Mouse (Mus musculus) liver, embryonic 16.5 days (tissue): ENCODE measurements around the gene 0610010K14Rik. TPM values are rescaled to one million over a fixed set of nuclear protein-coding genes. Genes with fewer than 3 reads are reported as not detected.

Source experiments
- ATAC-seq: fragments of 200-750 bp; cut with Nextera tagmentation; 2 replicates; pipeline ENCODE4 v1.8.0; 2017; ENCODE audit warnings: low read depth, mild to moderate bottlenecking, moderate number of reproducible peaks, moderate library complexity
- H3K27ac ChIP-seq: fragments of 300-500 bp; sonication (generic); 2 replicates; pipeline ENCODE4 v1.5.1; 2014; ENCODE audit warnings: mild to moderate bottlenecking, low read length
- H3K27me3 ChIP-seq: fragments of 300-500 bp; sonication (generic); 2 replicates; pipeline ENCODE4 v1.6.1; 2014; ENCODE audit warnings: low read depth, low read length, mixed read lengths; ENCODE audit not compliant: control insufficient read depth, insufficient read depth
- H3K36me3 ChIP-seq: fragments of 300-500 bp; sonication (generic); 2 replicates; pipeline ENCODE4 v1.6.1; 2014; ENCODE audit warnings: mild to moderate bottlenecking; ENCODE audit not compliant: control insufficient read depth, insufficient read depth
- H3K4me1 ChIP-seq: fragments of 300-500 bp; sonication (generic); 2 replicates; pipeline ENCODE4 v1.6.1; 2014; ENCODE audit warnings: low read depth, low read length, mixed read lengths; ENCODE audit not compliant: control insufficient read depth
- H3K4me2 ChIP-seq: fragments of 300-500 bp; sonication (generic); 2 replicates; pipeline ENCODE4 v1.6.1; 2014; ENCODE audit warnings: low read depth, low read length, mixed read lengths
- H3K4me3 ChIP-seq: fragments of 300-500 bp; sonication (generic); 2 replicates; pipeline ENCODE4 v1.5.1; 2014; ENCODE audit warnings: low read depth, mild to moderate bottlenecking, low read length
- H3K9ac ChIP-seq: fragments of 300-500 bp; sonication (generic); 2 replicates; pipeline ENCODE4 v1.6.1; 2014; ENCODE audit warnings: low read depth, low read length
- H3K9me3 ChIP-seq: fragments of 300-500 bp; sonication (generic); replicated peaks from 2 replicates; pipeline ENCODE4 v1.6.1; 2016; ENCODE audit warnings: low read length; ENCODE audit not compliant: control insufficient read depth
- WGBS: fragments of 180-500 bp; shearing (Covaris S2); extraction: QIAGEN DNeasy Blood & Tissue Kit; methylation state at CpG from one replicate; pipeline ENCODE4 v1.1.7; 2014; ENCODE audit not compliant: insufficient replicate concordance; 5-methylcytosine and 5-hydroxymethylcytosine counted together
- polyA plus RNA-seq: library from polyadenylated mRNA; unstranded; fragments of >200 nt; fragmentation: Nextera tagmentation; extraction: Ambion mirVana; gene quantifications from 2 replicates; pipeline ENCODE4 v1.2.1, GENCODE M21; 2015

0610010K14Rik gene
- polyA plus RNA-seq, 1 experiment from 2014 or later, result 54.5 TPM

DNA sequence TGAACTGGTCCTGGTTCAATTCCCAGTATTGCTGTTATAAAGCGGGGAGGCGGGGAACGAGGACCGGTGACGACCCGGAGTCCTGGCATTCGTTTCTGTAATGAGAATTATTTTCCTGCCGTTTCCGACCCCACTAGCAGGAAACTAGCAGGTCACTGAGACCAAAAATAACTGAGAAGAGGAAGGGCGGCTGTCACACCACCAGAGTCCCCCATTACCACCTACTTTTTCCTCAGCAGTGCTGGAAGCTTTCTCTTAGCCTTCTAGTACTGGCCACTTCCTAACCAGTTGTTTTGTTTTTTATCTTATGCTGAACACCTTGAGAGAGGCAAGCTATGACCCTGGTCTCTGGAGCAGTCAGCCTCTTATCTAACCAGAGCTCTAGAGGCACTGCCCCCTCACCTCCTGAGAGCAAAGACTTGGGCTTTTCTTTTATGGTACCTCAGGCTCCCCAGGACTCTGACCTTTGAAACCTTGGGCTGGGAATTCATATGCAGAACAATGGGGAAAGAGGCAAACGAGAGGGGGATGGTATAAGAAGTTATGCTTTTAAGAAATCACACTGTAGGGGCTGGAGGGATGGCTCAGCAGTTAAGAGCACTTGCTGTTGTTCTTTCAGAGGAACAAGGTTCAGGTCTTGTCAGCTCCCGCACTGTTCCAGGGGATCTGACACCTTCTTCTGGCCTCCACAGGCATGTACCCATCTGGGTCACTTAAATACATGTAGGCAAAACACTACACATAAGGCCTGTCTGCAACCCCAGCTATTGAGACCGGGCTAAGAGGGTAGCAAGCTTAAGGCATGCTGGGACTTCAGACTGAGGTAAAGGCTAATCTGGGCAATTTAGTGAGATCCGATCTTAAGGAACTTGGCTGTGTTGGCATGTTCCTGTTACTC, 15.9 kb downstream of the 0610010K14Rik start:
- H3K4me3 ChIP-seq, result peak overlapping the region; percentile 75
- WGBS, result 4% methylated on average over 14 of the region's 14 CpGs
- no peaks in the 10 kb centered on the region for H3K9me3 ChIP-seq
- peak overlapping the region; percentile 99 for H3K4me2 ChIP-seq
- H3K4me1 ChIP-seq, result peaks cover 39% of the 10 kb centered on the region
- H3K27ac ChIP-seq, result peak overlapping the region; percentile 98
- ATAC-seq, result peak; percentile 84
- H3K27me3 ChIP-seq, result peaks cover 8% of the 10 kb centered on the region
- no peaks in the 10 kb centered on the region for H3K36me3 ChIP-seq
- peak overlapping the region; percentile 82 for H3K9ac ChIP-seq

DNA sequence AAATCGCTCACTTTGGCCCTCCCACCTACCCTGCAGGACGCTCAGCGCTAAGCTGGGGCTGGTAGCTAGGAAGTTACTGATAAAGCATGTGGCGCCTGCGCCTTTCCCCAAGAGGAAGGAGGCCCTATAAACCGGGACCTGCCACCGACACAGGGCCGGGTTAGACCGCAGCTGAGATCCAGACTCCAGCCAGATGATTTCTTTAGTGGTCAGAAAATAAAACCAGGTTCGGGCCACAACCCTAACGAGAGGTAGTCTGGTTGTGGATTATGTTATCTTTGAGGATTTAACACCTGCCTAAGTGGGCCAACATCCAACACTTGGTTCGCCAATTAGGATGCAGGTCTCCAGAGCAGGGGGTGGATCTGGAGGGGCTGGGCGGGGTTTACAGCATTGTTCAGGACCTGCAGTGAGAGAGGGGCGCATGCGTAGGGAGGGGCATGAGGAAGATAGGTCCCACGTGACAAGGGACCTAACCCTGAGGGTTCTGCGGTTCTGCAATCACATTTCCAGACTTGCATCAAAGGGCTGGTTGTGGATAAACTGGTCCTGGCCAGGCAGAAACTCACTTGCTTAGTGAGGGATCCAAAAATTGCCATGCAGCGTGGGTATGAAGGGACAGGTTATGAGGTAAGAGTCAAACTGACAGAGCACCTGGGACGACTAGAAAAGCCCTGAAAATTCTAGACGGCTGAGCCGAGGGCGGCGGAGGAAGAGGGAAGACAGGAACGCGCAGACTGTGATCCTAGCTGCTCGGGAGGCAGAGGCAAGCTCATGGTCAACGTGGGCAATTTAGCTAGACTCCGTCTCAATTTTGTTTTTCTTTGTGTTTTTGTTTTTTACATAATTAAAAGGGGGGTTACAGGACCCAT, 16.7 kb downstream of the 0610010K14Rik start, which contains the start of gene Slc16a13:
Gene Slc16a13, minus strand, starts transcription at position 334 of the 872 bp plus-strand sequence.
- ATAC-seq, result peak; percentile 85
- Histone ChIP-seq H3K9ac (peak within 1 kb of the TSS; percentile 82), H3K36me3 (no peaks in the 10 kb centered on the region), H3K4me3 (peak within 1 kb of the TSS; percentile 75), H3K4me2 (peak within 1 kb of the TSS; percentile 99), H3K9me3 (no peaks in the 10 kb centered on the region), H3K27me3 (peaks cover 3% of the 10 kb centered on the region), H3K4me1 (peaks cover 30% of the 10 kb centered on the region), H3K27ac (peak within 1 kb of the TSS; percentile 98)
- under 1% methylated on average over 28 of the region's 28 CpGs for WGBS

DNA sequence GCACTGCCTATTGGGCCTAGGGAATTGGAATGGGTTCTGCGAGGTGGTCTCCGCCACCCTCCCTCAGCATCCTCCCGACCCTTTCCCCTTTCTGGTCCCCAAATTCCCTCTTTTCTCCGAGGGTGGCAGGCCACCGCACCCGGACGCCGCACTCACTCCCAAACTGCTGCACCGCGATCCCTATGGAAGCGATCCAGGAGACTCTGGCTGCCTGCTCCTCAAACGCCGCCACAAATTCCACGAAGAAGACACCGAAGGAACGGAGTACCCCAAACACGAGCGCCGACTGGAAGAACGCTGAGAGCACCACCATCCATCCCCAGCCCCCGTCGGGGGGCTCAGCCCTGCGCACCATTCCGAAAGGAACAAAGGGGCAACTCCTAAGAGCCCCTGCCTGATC, 17.4 kb downstream of the 0610010K14Rik start:
- Histone ChIP-seq H3K4me1 (peaks cover 30% of the 10 kb centered on the region), H3K36me3 (no peaks in the 10 kb centered on the region), H3K4me3 (peak overlapping the region; percentile 75), H3K27me3 (peaks cover 10% of the 10 kb centered on the region), H3K9me3 (no peaks in the 10 kb centered on the region), H3K27ac (peak overlapping the region; percentile 98), H3K4me2 (peak overlapping the region; percentile 99), H3K9ac (peak overlapping the region; percentile 82)
- 3% methylated on average over 24 of the region's 24 CpGs for WGBS
- no peak for ATAC-seq

DNA sequence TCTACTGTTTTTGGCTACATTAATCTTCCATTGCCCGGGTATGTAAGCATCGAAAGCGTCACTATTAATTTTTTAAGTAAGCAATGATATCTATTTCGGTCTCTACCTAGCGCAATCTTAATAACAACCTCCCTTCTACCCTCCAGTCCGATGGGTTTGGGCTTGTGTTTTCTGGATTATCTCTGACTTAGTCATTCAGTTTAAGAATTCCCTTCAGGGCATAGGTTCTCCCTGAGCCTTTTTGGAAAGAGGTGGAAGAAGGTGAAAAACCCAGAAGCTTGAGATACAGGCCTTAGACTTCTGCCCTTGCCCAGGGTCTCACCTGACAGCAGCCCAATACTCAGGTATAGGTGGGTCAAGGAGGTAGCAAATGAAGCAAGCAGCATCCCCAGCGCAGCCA, 17.8 kb downstream of the 0610010K14Rik start:
- Histone ChIP-seq H3K9ac (peak overlapping the region; percentile 82), H3K4me3 (peak overlapping the region; percentile 75), H3K27me3 (peaks cover 14% of the 10 kb centered on the region), H3K4me2 (peak overlapping the region; percentile 99), H3K27ac (peak overlapping the region; percentile 98), H3K4me1 (peaks cover 30% of the 10 kb centered on the region), H3K9me3 (no peaks in the 10 kb centered on the region), H3K36me3 (no peaks in the 10 kb centered on the region)
- ATAC-seq, result no peak
- 60% methylated on average over 7 of the region's 7 CpGs for WGBS

DNA sequence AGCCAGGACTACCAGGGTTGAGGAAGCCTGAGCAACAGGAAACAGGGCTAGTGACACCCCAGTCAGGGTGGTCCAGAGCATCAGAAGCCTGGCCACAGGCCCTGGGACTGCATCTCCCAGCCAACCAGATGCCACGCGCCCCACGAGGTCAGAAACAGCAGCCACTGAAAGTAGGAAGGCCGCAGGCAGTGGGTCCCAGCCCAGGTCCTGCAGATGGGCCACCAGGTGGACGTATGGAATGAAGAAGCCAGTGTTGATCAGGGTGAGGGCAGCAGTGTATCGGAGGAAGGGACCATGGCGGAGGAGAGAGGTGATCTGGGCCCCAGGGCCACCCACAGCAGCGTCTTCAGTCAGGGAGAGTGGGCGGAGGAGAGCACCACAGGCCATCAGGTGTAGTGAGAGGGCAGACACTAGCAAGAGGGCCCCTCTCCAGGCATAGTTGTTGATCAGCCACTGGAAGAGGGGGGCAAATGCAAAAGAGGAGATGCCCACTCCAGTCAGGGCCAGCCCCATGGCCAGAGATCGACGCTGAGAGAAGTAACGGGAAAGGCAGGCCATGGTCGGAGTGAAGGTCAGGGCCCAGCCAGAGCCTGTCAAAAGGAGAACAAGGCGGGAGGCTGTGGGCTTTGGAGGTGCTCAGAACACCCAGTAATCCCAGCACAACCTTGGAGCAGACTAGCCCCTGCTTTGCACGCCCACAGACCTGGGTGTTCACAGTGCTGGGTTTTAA, 18.8 kb downstream of the 0610010K14Rik start:
- 82% methylated on average over 15 of the region's 15 CpGs for WGBS
- H3K27me3 ChIP-seq, result peaks cover 24% of the 10 kb centered on the region
- no peak overlapping the region for H3K27ac ChIP-seq
- no peaks in the 10 kb centered on the region for H3K9me3 ChIP-seq
- ATAC-seq, result no peak
- no peak overlapping the region for H3K9ac ChIP-seq
- no peaks in the 10 kb centered on the region for H3K36me3 ChIP-seq
- H3K4me2 ChIP-seq, result no peak overlapping the region
- H3K4me3 ChIP-seq, result no peak overlapping the region
- H3K4me1 ChIP-seq, result peaks cover 35% of the 10 kb centered on the region

DNA sequence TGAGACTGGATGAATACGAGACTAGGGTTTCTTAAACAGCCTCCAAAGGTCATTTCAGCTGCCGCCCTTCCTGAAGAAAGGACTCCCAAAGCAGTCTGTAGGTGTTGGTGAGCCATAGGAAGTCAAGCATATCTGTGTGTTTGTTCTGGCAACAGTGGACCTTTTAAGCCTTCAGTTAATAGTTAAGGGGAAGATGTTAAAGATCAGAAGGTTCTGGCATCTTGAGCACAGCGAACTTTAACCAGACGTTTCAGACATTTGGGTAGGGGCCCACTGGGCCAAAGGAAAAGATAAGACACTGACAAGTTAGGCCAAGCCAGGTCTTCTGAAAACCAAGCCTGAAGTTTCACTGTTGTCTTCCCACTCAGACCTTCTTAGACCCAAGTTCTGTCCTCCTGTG, 19.7 kb downstream of the 0610010K14Rik start:
- WGBS, result 57% methylated on average over 4 of the region's 4 CpGs
- ATAC-seq, result no peak
- no peak overlapping the region for H3K4me2 ChIP-seq
- H3K4me3 ChIP-seq, result no peak overlapping the region
- no peaks in the 10 kb centered on the region for H3K9me3 ChIP-seq
- no peak overlapping the region for H3K9ac ChIP-seq
- peaks cover 29% of the 10 kb centered on the region for H3K4me1 ChIP-seq
- H3K36me3 ChIP-seq, result no peaks in the 10 kb centered on the region
- H3K27me3 ChIP-seq, result peaks cover 32% of the 10 kb centered on the region
- H3K27ac ChIP-seq, result no peak overlapping the region

DNA sequence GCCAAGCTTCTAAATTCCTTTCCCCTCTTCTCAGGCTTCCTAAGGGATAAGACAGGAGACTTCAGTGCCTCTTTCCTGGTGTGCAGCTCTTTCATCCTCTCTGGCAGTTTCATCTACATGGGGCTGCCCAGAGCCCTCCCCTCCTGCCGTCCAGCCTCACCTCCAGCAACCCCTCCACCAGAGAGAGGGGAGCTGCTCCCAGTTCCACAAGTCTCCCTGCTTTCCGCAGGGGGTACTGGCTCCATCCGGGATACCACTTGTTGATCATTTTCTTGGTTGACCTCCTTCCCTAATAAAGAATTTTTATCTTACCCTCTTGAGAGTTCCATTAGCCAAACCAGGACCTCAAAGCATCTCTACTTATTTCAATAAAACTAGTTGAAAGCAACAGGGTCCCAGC, 21.6 kb downstream of the 0610010K14Rik start:
- Histone ChIP-seq H3K4me1 (peaks cover 18% of the 10 kb centered on the region), H3K36me3 (no peaks in the 10 kb centered on the region), H3K4me3 (no peak overlapping the region), H3K9ac (no peak overlapping the region), H3K27ac (no peak overlapping the region), H3K4me2 (no peak overlapping the region), H3K27me3 (peaks cover 44% of the 10 kb centered on the region), H3K9me3 (no peaks in the 10 kb centered on the region)
- no peak for ATAC-seq
- WGBS, result 68% methylated on average over 3 of the region's 3 CpGs

DNA sequence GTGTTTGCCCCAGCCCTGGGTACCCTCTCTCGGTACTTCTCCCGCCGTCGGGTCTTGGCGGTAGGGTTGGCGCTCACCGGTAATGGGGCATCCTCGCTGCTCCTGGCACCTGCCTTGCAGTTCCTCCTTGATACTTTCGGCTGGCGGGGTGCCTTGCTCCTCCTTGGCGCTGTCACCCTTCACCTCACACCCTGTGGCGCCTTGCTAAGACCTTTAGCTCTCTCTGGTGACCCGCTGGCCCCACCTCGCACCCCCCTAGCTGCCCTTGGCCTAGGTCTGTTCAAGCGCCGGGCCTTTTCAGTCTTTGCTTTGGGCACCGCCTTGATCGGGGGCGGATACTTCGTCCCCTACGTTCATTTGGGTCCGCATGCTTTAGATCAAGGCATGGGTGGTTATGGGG, 22.4 kb downstream of the 0610010K14Rik start:
- peaks cover 14% of the 10 kb centered on the region for H3K4me1 ChIP-seq

More for the DNA sequence above, 22.4 kb downstream of the 0610010K14Rik start:
- Histone ChIP-seq H3K9me3 (no peaks in the 10 kb centered on the region), H3K27me3 (peaks cover 44% of the 10 kb centered on the region), H3K27ac (no peak overlapping the region), H3K9ac (no peak overlapping the region), H3K4me3 (no peak overlapping the region), H3K36me3 (no peaks in the 10 kb centered on the region), H3K4me2 (no peak overlapping the region)
- 27% methylated on average over 22 of the region's 22 CpGs for WGBS
- no peak for ATAC-seq
